Mouse (Mus musculus): ENCODE measurements at regions not wholly inside any gene's neighbourhood (a gene's known extent, or its start where the extent isn't known, plus 50 kb on each side); places are given as distances from the start of the nearest gene placed in this dataset.

DNA sequence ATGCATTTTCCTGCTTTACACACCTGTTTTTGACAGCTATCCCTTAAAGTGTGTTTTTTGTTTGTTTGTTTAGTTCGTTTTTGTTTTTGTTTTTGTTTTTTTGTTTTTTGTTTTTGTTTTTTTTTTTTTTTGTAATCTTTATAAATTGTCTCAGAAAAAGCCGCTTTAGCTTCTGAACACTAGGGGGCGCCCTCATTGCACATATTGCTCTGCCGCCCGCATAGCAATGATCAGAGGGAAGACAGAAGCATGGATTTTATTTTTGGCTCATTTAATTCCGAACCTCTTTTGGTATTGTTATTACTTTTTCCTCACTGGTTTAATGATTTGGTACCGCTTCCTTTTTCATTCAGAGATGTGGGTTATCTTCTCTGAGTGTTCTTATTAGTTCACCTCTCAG lies 569.9 kb upstream of the Gm10800 start:
- DNase-seq (ENCODE audit: low spot score): peak; percentile 75

All from retina, embryonic 14.5 days (tissue).